Mouse (Mus musculus): ENCODE measurements around the gene Evpl. TPM values are rescaled to one million over a fixed set of nuclear protein-coding genes. Genes with fewer than 3 reads are reported as not detected.

The Evpl gene
- total RNA-seq, 4 experiments from 2014 or later, result 0.49 to 0.94 (median 0.56) TPM

- DNase-seq (ENCODE audit: low spot score), result no peak
These were observed 63.0 kb downstream of the Evpl start for GRCm38 (mm10) chr11:116174775-116175448.

GRCm38 (mm10) chr11:116171959-116172358, 65.9 kb downstream of the Evpl start:
- DNase-seq (ENCODE audit: low spot score), result no peak

Other genes with a start within 250 kb of the Evpl start
- 10 to 100 TPM; 12.5 to 16.0 (median 15.0) TPM for gene Galk1, start 225.4 kb downstream of the Evpl start, total RNA-seq (2022)
- 100 to 1,000 TPM in 3 of 4 experiments, 10 to 100 TPM in 1; 92.7 to 141 (median 123) TPM for gene H3f3b, start 210.1 kb downstream of the Evpl start, total RNA-seq (2022)
- 1 to 10 TPM; 7.2 to 9.4 (median 7.8) TPM for gene Unk, start 207.8 kb downstream of the Evpl start, total RNA-seq (2022)
- gene Unc13d, start 160.1 kb downstream of the Evpl start, total RNA-seq (2022), result 1 to 10 TPM in 2 of 4 experiments, under 1 TPM in 2; 0.41 to 1.4 (median 0.83) TPM
- 100 to 1,000 TPM; 108 to 126 (median 116) TPM for gene Wbp2, start 151.1 kb downstream of the Evpl start, total RNA-seq (2022)
- 10 to 100 TPM; 17.9 to 25.7 (median 22.1) TPM for gene Trim47, start 110.9 kb downstream of the Evpl start, total RNA-seq (2022)
- gene Trim65, start 106.9 kb downstream of the Evpl start, total RNA-seq (2022), result 1 to 10 TPM; 6.6 to 8.2 (median 7.6) TPM
- gene Mrpl38, start 99.2 kb downstream of the Evpl start, total RNA-seq (2022), result 10 to 100 TPM; 60.0 to 66.2 (median 63.9) TPM
- gene Fbf1, start 69.9 kb downstream of the Evpl start, total RNA-seq (2022), result 10 to 100 TPM; 14.5 to 16.4 (median 15.2) TPM
- gene Ten1, start 39.2 kb downstream of the Evpl start, total RNA-seq (2022), result 10 to 100 TPM; 10.1 to 15.1 (median 10.8) TPM
- gene Acox1, start 39.0 kb downstream of the Evpl start, total RNA-seq (2022), result 100 to 1,000 TPM; 199 to 220 (median 213) TPM
- gene Srp68, start 36.1 kb upstream of the Evpl start, total RNA-seq (2022), result 10 to 100 TPM; 61.3 to 72.1 (median 66.2) TPM
- not detected for gene Galr2, start 42.9 kb upstream of the Evpl start, total RNA-seq (2022)
- 10 to 100 TPM; 49.0 to 65.8 (median 54.2) TPM for gene Exoc7, start 69.2 kb upstream of the Evpl start, total RNA-seq (2022)
- under 1 TPM in 1 of 4 experiments, not detected in 3; 0.26 TPM for gene Foxj1, start 97.3 kb upstream of the Evpl start, total RNA-seq (2022)
- 10 to 100 TPM in 2 of 4 experiments, 1 to 10 TPM in 2; 7.5 to 12.5 (median 9.4) TPM for gene Rnf157, start 175.0 kb upstream of the Evpl start, total RNA-seq (2022)
- 10 to 100 TPM; 28.2 to 36.0 (median 32.7) TPM for gene Ubald2, start 196.0 kb upstream of the Evpl start, total RNA-seq (2022)
- gene Qrich2, start 228.2 kb upstream of the Evpl start, total RNA-seq (2022), result under 1 TPM in 1 of 4 experiments, not detected in 3; 0.03 TPM